Mouse (Mus musculus) lung, postnatal 4 days (tissue): ENCODE data around the gene Frrs1l.

ENCODE experiments used
- DNase-seq, 2 experiments: peaks; one replicate each; pipeline ENCODE4 v3.0.0; 2021

The Frrs1l gene

DNA sequence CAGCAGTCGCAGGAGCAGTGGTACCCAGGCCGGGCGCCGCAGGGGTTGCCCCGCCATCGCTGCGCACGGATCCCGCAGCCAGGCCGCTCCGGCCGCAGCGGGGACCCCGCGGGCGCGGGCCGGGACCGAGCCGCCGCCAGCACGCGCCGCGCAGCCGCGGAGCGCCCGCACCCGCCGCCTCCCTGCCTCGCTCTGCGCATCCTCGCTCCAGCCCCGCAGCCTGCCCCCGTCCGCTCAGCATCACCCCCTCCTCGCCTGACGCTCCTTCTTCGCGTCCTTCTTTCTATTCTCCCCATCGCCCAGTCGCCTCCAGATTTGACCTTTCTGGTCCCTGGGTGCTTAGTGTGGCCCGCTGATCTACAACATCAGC lies at the start of gene Frrs1l:
Gene Frrs1l, minus strand, starts transcription at position 177 of the 370 bp plus-strand sequence.
- DNase-seq, result no peak

DNA sequence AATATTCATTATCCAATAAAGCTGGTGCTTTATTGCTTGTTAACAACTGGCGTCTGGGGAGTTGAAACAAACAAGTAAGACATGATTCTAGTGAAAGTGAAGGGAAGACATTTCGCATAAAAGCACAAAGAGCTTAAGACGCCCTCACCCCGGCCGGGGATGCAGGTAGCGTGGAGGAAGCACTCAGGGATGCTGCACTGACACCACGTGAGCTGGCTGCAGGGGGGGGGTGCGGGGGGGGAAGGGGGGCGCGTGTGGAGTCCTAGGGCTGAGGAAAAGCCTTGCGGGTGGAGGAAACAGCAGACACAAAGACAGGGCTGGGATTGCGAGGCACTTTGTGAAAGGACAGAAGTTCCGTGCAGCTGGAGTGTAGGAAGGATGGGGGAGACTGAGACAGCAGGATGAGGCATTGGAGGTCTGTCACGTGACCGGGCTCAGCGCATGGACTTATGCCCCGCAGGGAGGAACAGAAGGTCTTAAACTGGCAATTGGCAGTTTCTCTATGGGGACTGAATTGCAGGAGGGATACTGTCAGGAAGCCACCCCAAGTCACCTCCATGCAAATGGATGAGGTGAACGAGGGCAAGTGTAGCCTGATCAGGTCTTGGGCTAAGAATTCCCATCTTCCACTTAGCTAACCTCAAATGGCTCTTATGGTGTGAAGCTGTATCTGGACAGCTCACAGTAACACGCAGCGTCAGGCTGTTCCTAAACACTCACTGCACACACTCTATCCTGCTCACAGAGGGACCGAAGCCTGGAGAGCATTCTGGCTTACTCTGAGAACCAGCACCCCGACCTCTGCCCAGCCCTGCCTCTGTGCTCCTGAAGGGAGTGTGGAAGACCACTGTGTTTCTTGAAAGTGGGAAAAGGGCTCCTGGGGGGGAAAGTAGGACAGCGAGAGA lies 49.2 kb upstream of the Frrs1l start:
- no peak for DNase-seq

DNA sequence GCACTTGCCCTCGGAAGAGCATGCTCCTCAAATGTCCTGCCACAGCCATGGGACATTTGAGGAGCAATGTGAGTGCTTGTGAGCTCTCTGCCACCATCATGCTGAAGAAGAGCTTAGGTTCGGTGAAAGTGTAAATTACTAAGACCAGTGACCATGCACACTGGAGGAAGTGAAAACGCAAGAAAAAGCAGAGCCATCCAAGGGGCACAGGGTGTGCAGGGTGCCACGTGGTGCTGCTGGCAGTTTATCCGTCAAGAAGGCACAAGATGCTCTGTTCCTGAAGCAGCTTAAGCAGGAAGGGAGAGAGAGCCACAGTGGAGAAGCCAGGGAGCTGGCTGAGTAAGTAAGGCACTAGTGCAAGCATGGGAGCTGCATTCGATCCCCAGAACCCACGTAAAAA lies 47.4 kb upstream of the Frrs1l start:
- no peak for DNase-seq

GRCm38 (mm10) chr4:57034169-57034568 lies 44.0 kb upstream of the Frrs1l start:
- no peak for DNase-seq

GRCm38 (mm10) chr4:57031440-57031839 lies 41.2 kb upstream of the Frrs1l start:
- no peak for DNase-seq

- no peak for DNase-seq
Observed at GRCm38 (mm10) chr4:57027954-57028353, 37.8 kb upstream of the Frrs1l start.

GRCm38 (mm10) chr4:57023527-57023926 lies 33.3 kb upstream of the Frrs1l start:
- DNase-seq, result no peak

GRCm38 (mm10) chr4:57021288-57021687 lies 31.1 kb upstream of the Frrs1l start:
- no peak for DNase-seq

GRCm38 (mm10) chr4:57017229-57017628 lies 27.0 kb upstream of the Frrs1l start:
- DNase-seq, result peak; percentile 64 to 84

- no peak for DNase-seq
Observed at GRCm38 (mm10) chr4:57016366-57017171, 26.4 kb upstream of the Frrs1l start.

DNA sequence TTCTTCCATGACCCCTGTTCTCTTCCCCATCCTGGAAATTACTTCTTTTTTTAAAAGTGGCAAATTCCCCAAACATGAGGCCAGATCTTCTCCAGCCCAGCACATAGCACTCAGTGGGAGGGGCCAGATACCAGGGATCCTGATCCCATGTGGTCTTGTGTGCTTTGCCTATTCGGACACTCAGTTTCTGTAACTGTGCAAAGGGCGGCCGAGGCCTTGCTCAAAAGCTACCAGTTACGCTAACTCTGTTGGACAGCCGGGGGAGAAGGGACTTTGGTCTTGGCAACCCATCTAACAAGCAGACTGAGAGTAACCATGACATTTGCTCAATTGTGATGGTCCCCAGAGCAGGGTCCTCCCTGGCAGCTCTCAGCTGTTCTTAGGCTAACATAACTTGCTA lies 24.8 kb upstream of the Frrs1l start:
- no peak for DNase-seq

DNA sequence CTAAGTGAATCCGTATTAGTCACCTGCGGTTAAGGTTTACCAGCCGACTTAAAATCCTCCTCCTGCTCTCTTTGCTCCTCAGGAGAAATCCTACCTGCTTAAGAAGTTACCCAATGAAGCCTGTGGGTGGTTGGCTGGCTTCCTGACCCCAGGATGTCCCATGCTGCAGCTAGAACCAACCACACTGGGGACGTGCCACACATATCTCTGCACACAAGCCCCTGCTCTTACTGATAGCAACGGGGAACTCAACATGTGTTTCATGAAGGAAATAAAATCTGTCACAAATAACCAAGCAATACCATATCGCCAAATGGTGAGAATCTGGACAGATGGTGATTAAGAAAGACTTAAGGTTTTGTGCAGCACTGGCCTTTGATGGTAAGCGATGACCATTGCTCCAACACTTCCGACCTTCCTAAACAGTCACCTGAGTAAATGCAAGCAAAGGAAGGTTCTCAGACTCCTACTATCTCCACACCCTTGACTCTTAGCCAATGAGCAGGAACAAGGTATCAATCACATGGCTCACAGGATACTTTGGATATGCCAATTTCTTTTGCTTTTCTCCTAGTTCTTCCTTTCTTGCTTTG lies 21.4 kb upstream of the Frrs1l start:
- DNase-seq, result no peak

GRCm38 (mm10) chr4:57010919-57011318 lies 20.7 kb upstream of the Frrs1l start:
- no peak for DNase-seq

DNA sequence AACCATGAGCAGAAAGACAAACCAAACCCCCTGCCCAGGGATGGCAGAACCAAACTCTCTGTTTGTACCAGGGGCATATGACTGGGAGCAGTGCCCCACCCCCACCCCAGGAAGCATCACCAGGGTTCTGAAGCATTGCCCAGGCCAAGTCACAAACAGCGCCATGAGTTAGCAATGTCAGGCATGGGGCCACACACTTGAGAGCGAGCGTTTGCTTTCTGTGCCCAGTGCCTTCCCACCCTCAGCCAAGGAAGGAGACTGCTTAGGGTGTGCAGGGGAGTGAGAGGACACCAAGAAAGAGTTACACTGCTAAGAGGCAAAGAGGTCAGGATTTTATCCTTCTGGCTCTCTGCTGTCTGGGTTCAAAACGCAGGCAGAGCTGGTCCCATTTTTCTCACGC lies 20.2 kb upstream of the Frrs1l start:
- DNase-seq, result no peak

- no peak for DNase-seq
Observed at GRCm38 (mm10) chr4:57007717-57008116, 17.5 kb upstream of the Frrs1l start.

DNA sequence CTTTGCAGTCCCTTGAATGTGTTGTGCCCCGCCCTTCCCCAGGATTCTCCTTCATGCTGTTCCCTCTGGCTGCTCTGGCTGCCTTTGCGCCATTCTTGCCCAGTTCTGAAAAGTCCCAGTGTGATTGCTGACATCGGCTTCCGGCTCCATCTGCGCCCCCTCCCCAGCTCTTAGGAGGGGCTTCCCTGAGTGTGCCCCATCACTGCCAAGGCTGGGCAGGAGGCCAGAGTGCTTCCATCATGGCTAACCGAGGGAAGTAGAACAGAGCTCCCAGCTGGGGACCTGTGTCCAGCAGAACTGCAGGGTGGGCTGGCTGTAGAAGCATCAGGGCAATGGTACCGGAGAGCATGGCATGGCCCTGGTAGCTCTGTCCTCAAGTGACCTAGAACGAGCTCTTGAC lies 14.8 kb upstream of the Frrs1l start:
- DNase-seq, result peak in 1 of 2 experiments; percentile 56

DNA sequence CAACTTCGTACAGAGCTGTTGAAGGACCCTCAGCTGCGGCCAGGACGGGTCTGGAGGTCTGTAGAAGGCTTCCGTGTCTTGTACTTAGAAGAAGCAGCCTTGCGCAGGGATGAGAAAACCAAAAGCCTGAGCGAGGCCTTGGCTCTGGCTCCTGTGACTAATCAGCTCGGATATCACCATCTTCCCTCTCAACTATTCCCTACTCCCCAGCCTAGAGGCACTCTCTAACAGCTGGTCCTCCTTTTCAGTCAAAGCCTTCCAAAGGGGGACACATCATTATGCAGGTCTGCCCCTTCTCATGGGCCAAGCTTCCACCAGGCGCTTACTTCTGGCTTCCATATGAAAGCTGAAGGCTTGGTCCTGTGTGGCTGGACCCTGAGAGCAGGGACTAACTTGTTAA lies 13.7 kb upstream of the Frrs1l start:
- no peak for DNase-seq

DNA sequence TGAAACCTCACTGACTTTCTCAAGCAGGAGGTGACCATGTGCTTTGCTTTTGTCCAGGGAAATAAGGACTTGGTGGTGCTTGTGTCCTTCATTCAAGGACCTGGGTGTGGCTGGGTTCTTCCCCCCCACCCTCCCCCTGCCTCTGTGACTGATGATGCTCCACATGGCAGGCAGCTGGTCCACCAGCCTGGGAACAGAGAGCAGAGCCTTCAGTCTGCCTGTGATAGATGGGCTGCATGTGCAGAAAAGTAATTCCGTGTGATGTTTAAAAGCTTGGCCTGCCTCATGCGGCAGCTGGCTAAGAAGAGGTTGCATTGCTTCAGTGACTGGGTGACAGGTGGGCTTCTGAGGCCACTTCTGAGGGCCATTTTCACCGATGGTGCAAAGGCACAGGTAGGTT lies 12.6 kb upstream of the Frrs1l start:
- DNase-seq, result no peak

GRCm38 (mm10) chr4:57001437-57001836 lies 11.2 kb upstream of the Frrs1l start:
- DNase-seq, result no peak

GRCm38 (mm10) chr4:56993331-56993730 lies 3.1 kb upstream of the Frrs1l start:
- DNase-seq, result no peak

GRCm38 (mm10) chr4:56991951-56992350 lies 1.8 kb upstream of the Frrs1l start:
- DNase-seq, result peak in 1 of 2 experiments; percentile 20

DNA sequence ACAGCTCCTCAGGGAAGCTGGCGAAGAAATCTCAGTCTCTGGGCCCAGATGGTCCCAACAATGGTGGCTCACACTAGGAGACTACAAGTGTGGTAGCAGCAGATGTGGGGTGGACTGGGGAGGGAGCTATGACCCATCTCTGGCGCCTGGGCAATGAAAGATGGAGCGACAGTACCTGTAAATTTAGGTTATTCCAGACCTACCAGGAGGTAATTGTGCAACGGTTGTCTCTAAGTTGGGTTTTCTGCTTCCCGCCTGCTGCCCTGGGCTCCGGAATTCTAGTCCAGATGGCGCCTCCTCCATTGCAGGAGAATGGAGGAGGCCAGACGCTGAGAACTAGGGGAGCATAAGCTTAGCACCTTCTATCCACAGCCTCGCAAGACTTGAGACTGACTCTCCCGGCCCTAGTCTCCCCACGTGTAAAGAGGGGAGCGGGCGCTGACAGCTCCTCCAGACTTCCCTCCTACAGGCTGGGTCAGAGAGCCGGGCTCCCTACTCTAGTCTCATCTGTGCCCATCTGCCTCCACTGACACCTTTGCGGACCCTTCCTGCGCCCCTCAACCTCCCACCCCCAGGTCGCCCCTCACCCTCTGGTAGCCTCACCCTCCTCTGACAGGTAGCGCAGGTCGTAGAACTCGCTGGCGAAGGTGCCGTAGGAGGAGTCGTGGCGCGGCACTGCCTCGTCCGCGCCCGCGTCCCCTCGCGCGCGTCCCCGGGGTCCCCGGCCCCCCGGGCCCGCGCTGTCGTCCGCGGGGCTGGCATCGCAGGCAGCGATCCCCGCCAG lies 568 bp downstream of the Frrs1l start:
- no peak for DNase-seq
